Mouse (Mus musculus) heart, embryonic 14.5 days (tissue): ENCODE measurements around the gene Pik3r2. TPM values are rescaled to one million over a fixed set of nuclear protein-coding genes. Genes with fewer than 3 reads are reported as not detected.

ENCODE experiments used
- ATAC-seq: fragments of 200-750 bp; cut with Nextera tagmentation; 2 replicates; pipeline ENCODE4 v1.8.0; 2017; ENCODE audit warnings: low read depth, moderate TSS enrichment; ENCODE audit not compliant: insufficient number of reproducible peaks, insufficient read depth, low FRiP score
- H3K27ac ChIP-seq, 2 experiments: fragments of 200-500 bp in 1 of 2; fragments of 300-500 bp in 1 of 2; sonication (generic) in 1 of 2; replicated peaks in 1 of 2; 2 replicates each; pipeline ENCODE4 v1.5.1; 2012 to 2014; ENCODE audit warnings: low read depth in 2 of 2, low read length in 2 of 2, control low read depth in 1 of 2, mild to moderate bottlenecking in 1 of 2, mixed read lengths in 1 of 2; ENCODE audit not compliant: control insufficient read depth in 1 of 2, insufficient read depth in 1 of 2
- H3K27me3 ChIP-seq: fragments of 300-500 bp; sonication (generic); 2 replicates; pipeline ENCODE4 v1.6.1; 2014; ENCODE audit warnings: mild to moderate bottlenecking, low read length, control low read depth; ENCODE audit not compliant: control insufficient read depth, insufficient read depth
- H3K36me3 ChIP-seq: fragments of 300-500 bp; sonication (generic); 2 replicates; pipeline ENCODE4 v1.6.1; 2014; ENCODE audit warnings: mild to moderate bottlenecking, control low read depth, low read length, mixed read lengths; ENCODE audit not compliant: control insufficient read depth, insufficient read depth
- H3K4me1 ChIP-seq, 2 experiments: fragments of 200-500 bp in 1 of 2; fragments of 300-500 bp in 1 of 2; sonication (generic) in 1 of 2; 2 replicates each; pipeline ENCODE4 v1.6.1; 2012 to 2014; ENCODE audit warnings: low read length in 2 of 2, control low read depth in 1 of 2, mixed read lengths in 1 of 2; ENCODE audit not compliant: control insufficient read depth in 2 of 2, insufficient read depth in 2 of 2
- H3K4me2 ChIP-seq: fragments of 300-500 bp; sonication (generic); 2 replicates; pipeline ENCODE4 v1.6.1; 2014; ENCODE audit warnings: mild to moderate bottlenecking, low read length
- H3K4me3 ChIP-seq, 2 experiments: fragments of 200-500 bp in 1 of 2; fragments of 300-500 bp in 1 of 2; sonication (generic) in 1 of 2; 2 replicates each; pipeline ENCODE4 v1.5.1; 2012 to 2014; ENCODE audit warnings: low read length in 2 of 2, mild to moderate bottlenecking in 2 of 2, control low read depth in 1 of 2, low read depth in 1 of 2, moderate library complexity in 1 of 2; ENCODE audit not compliant: control insufficient read depth in 1 of 2, insufficient read depth in 1 of 2
- H3K9ac ChIP-seq: fragments of 300-500 bp; sonication (generic); 2 replicates; pipeline ENCODE4 v1.6.1; 2014; ENCODE audit warnings: mild to moderate bottlenecking, low read length
- H3K9me3 ChIP-seq: fragments of 300-500 bp; sonication (generic); 2 replicates; pipeline ENCODE4 v1.6.1; 2016; ENCODE audit warnings: low read length, control low read depth; ENCODE audit not compliant: control insufficient read depth
- WGBS: fragments of 180-500 bp; shearing (Covaris S2); extraction: QIAGEN DNeasy Blood & Tissue Kit; methylation state at CpG from one replicate; pipeline ENCODE4 v1.1.7; 2014; 5-methylcytosine and 5-hydroxymethylcytosine counted together
- polyA plus RNA-seq: library from polyadenylated mRNA; unstranded; fragments of >200 nt; fragmentation: Nextera tagmentation; extraction: Ambion mirVana; gene quantifications from 2 replicates; pipeline ENCODE4 v1.2.1, GENCODE M21; 2014

Pik3r2 gene
- polyA plus RNA-seq, 1 experiment from 2014 or later = 26.7 TPM

DNA sequence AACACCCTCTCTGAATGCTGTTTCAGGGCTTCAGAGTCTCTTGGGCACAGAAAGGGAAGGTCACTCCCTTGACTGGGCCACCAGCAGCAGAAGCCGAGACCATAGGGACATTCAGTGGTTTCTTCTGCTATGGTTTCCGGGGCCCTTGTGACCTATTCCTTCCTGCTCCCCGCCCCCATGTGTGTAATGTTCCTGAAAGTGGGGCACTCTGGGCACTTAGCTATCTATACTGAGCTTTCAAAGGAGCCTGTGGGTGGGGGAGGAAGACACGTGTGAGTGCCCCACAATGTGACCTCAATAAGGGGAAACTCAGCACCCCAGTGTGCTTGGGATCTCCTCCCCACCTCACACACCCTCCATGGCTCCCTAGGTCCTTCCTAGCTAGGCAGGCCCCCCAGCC lies 30.0 kb upstream of the Pik3r2 start:
- H3K9ac ChIP-seq = no peak overlapping the region
- H3K27me3 ChIP-seq = peaks cover 26% of the 10 kb centered on the region
- ATAC-seq = no peak
- H3K9me3 ChIP-seq = no peaks in the 10 kb centered on the region
- 65% methylated on average over 4 of the region's 4 CpGs for WGBS
- no peak overlapping the region for H3K27ac ChIP-seq
- no peaks in the 10 kb centered on the region for H3K36me3 ChIP-seq
- H3K4me2 ChIP-seq = no peak overlapping the region
- H3K4me1 ChIP-seq = peaks cover 4 to 8% of the 10 kb centered on the region in 2 experiments; a peak in 3 of 4 replicates
- H3K4me3 ChIP-seq = no peak overlapping the region

- Histone ChIP-seq H3K27ac (no peak within 1 kb of the TSS), H3K9ac (peak within 1 kb of the TSS; percentile 60), H3K9me3 (no peaks in the 10 kb centered on the region), H3K4me1 (peaks cover 4 to 8% of the 10 kb centered on the region in 2 experiments; a peak in 3 of 4 replicates), H3K4me2 (peak within 1 kb of the TSS; percentile 96), H3K27me3 (peaks cover 41% of the 10 kb centered on the region), H3K4me3 (peak within 1 kb of the TSS; percentile 46 to 54), H3K36me3 (no peaks in the 10 kb centered on the region)
- peak; percentile 79 for ATAC-seq
- under 1% methylated on average over 45 of the region's 45 CpGs for WGBS
Measured at GRCm38 (mm10) chr8:70804481-70805206, 28.1 kb upstream of the Pik3r2 start, which contains the start of gene Mast3. Gene Mast3, minus strand, starts transcription at chr8:70805054.

- peaks cover 4 to 8% of the 10 kb centered on the region in 2 experiments; a peak in 3 of 4 replicates for H3K4me1 ChIP-seq
- peak overlapping the region; percentile 60 for H3K9ac ChIP-seq
- no peaks in the 10 kb centered on the region for H3K36me3 ChIP-seq
- no peak for ATAC-seq
- peak overlapping the region; percentile 46 to 54 for H3K4me3 ChIP-seq
- H3K27ac ChIP-seq = no peak overlapping the region
- peak overlapping the region; percentile 96 for H3K4me2 ChIP-seq
- WGBS = 1% methylated on average over 47 of the region's 47 CpGs
- peaks cover 46% of the 10 kb centered on the region for H3K27me3 ChIP-seq
- no peaks in the 10 kb centered on the region for H3K9me3 ChIP-seq
Measured at GRCm38 (mm10) chr8:70803761-70804480, 27.4 kb upstream of the Pik3r2 start.

GRCm38 (mm10) chr8:70802786-70803510 lies 26.4 kb upstream of the Pik3r2 start:
- peaks cover 51% of the 10 kb centered on the region for H3K27me3 ChIP-seq
- H3K36me3 ChIP-seq = no peaks in the 10 kb centered on the region

DNA sequence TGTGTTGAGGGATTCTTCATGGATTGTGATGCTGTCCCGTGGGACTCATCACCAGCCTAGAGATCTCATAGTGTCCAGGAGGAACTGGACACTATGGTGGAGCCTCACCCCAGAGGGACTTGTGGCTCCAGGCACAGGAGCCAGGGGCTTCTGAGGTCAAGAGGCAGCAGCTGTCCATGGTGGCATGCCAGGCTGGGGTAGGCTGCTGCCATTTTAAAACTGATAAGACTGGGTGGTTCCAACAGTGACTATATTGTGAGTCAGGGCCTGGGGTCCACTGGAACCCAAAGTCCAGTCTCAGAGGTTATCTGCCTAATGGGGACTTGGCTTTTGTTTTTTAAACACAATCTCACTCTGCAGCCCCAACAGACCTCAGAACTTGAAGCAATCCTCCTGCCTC lies 25.3 kb upstream of the Pik3r2 start:
- Histone ChIP-seq H3K27me3 (peaks cover 51% of the 10 kb centered on the region), H3K4me2 (no peak overlapping the region), H3K9ac (no peak overlapping the region), H3K4me1 (peaks cover 8 to 15% of the 10 kb centered on the region in 2 experiments; a peak in 3 of 4 replicates), H3K27ac (no peak overlapping the region), H3K9me3 (no peaks in the 10 kb centered on the region), H3K36me3 (no peaks in the 10 kb centered on the region), H3K4me3 (no peak overlapping the region)
- 90% methylated on average over 1 of the region's 1 CpGs for WGBS
- ATAC-seq = no peak

More at GRCm38 (mm10) chr8:70802786-70803510, 26.4 kb upstream of the Pik3r2 start:
- no peak overlapping the region for H3K9ac ChIP-seq
- no peaks in the 10 kb centered on the region for H3K9me3 ChIP-seq
- WGBS = 68% methylated on average over 11 of the region's 11 CpGs
- ATAC-seq = no peak
- H3K4me2 ChIP-seq = no peak overlapping the region
- peaks cover 6 to 11% of the 10 kb centered on the region in 2 experiments; a peak in 3 of 4 replicates for H3K4me1 ChIP-seq
- H3K4me3 ChIP-seq = no peak overlapping the region
- no peak overlapping the region for H3K27ac ChIP-seq

GRCm38 (mm10) chr8:70801156-70801555 lies 24.6 kb upstream of the Pik3r2 start:
- H3K9me3 ChIP-seq = no peaks in the 10 kb centered on the region
- WGBS = 18% methylated on average over 15 of the region's 15 CpGs
- H3K4me1 ChIP-seq = peaks cover 8 to 15% of the 10 kb centered on the region in 2 experiments; a peak in 3 of 4 replicates
- no peak overlapping the region for H3K9ac ChIP-seq
- no peak overlapping the region for H3K27ac ChIP-seq
- no peak overlapping the region for H3K4me3 ChIP-seq
- H3K36me3 ChIP-seq = no peaks in the 10 kb centered on the region
- peaks cover 52% of the 10 kb centered on the region for H3K27me3 ChIP-seq
- H3K4me2 ChIP-seq = no peak overlapping the region
- no peak for ATAC-seq

DNA sequence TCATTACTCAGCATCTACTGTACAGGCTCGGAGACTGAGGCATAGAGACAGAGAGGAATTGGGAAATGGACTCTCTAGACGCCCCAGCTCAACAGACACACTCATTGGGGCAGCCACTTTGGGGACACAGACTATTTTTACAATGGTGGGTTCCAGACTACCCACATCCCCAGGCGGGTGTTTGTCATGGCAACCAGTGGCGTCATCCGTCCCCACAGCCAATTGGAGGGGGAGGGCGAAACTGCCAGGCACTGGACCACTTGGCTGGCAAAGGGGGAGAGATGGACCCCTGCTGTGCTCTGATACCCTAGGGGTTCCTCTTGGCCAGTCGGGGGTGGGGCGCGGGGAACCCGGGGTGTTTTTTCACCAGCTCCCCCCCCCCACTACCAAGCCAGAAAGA lies 24.1 kb upstream of the Pik3r2 start:
- no peaks in the 10 kb centered on the region for H3K36me3 ChIP-seq
- H3K27ac ChIP-seq = no peak overlapping the region
- 41% methylated on average over 10 of the region's 10 CpGs for WGBS
- H3K27me3 ChIP-seq = peaks cover 54% of the 10 kb centered on the region
- no peak overlapping the region for H3K9ac ChIP-seq
- no peak overlapping the region for H3K4me3 ChIP-seq
- H3K9me3 ChIP-seq = no peaks in the 10 kb centered on the region
- ATAC-seq = no peak
- H3K4me1 ChIP-seq = peaks cover 8 to 15% of the 10 kb centered on the region in 2 experiments; a peak in 3 of 4 replicates
- no peak overlapping the region for H3K4me2 ChIP-seq
